Mouse (Mus musculus): ENCODE measurements around the gene Adgrl3.

Gene Adgrl3

GRCm38 (mm10) chr5:81671025-81671424 is 651.1 kb downstream of the Adgrl3 start:
- DNase-seq (ENCODE audit: low spot score): no peak

- no peak for DNase-seq (ENCODE audit: low spot score)
Measured at GRCm38 (mm10) chr5:81674275-81674974, 654.5 kb downstream of the Adgrl3 start.

- DNase-seq (ENCODE audit: low spot score): no peak
Measured at GRCm38 (mm10) chr5:81674975-81675371, 655.0 kb downstream of the Adgrl3 start.

- no peak for DNase-seq (ENCODE audit: low spot score)
Measured at GRCm38 (mm10) chr5:81676896-81677295, 657.0 kb downstream of the Adgrl3 start.

GRCm38 (mm10) chr5:81686206-81686605 is 666.3 kb downstream of the Adgrl3 start:
- no peak for DNase-seq (ENCODE audit: low spot score)

GRCm38 (mm10) chr5:81686845-81687244 is 666.9 kb downstream of the Adgrl3 start:
- no peak for DNase-seq (ENCODE audit: low spot score)

- DNase-seq (ENCODE audit: low spot score): no peak
Measured at GRCm38 (mm10) chr5:81729620-81730019, 709.7 kb downstream of the Adgrl3 start.

GRCm38 (mm10) chr5:81736008-81736407 is 716.1 kb downstream of the Adgrl3 start:
- no peak for DNase-seq (ENCODE audit: low spot score)

- DNase-seq (ENCODE audit: low spot score): no peak
Measured at GRCm38 (mm10) chr5:81738286-81739032, 718.5 kb downstream of the Adgrl3 start.

- no peak for DNase-seq (ENCODE audit: low spot score)
Measured at GRCm38 (mm10) chr5:81752426-81752825, 732.5 kb downstream of the Adgrl3 start.

GRCm38 (mm10) chr5:81755711-81756110 is 735.8 kb downstream of the Adgrl3 start:
- no peak for DNase-seq (ENCODE audit: low spot score)

- no peak for DNase-seq (ENCODE audit: low spot score)
Measured at GRCm38 (mm10) chr5:81757093-81757725, 737.3 kb downstream of the Adgrl3 start.

- no peak for DNase-seq (ENCODE audit: low spot score)
Measured at GRCm38 (mm10) chr5:81776234-81776633, 756.3 kb downstream of the Adgrl3 start.

- no peak for DNase-seq (ENCODE audit: low spot score)
Measured at GRCm38 (mm10) chr5:81776746-81777145, 756.8 kb downstream of the Adgrl3 start.

- DNase-seq (ENCODE audit: low spot score): no peak
Measured at GRCm38 (mm10) chr5:81784770-81785169, 764.8 kb downstream of the Adgrl3 start.

GRCm38 (mm10) chr5:81790710-81791109 is 770.8 kb downstream of the Adgrl3 start:
- no peak for DNase-seq (ENCODE audit: low spot score)

- DNase-seq (ENCODE audit: low spot score): no peak
Measured at GRCm38 (mm10) chr5:81794125-81794524, 774.2 kb downstream of the Adgrl3 start.

- no peak for DNase-seq (ENCODE audit: low spot score)
Measured at GRCm38 (mm10) chr5:81794601-81795000, 774.7 kb downstream of the Adgrl3 start.

GRCm38 (mm10) chr5:81796128-81796527 is 776.2 kb downstream of the Adgrl3 start:
- DNase-seq (ENCODE audit: low spot score): no peak

GRCm38 (mm10) chr5:81810966-81811365 is 791.0 kb downstream of the Adgrl3 start:
- no peak for DNase-seq (ENCODE audit: low spot score)

- DNase-seq (ENCODE audit: low spot score): no peak
Measured at GRCm38 (mm10) chr5:81832076-81832475, 812.1 kb downstream of the Adgrl3 start.

- DNase-seq (ENCODE audit: low spot score): no peak
Measured at GRCm38 (mm10) chr5:81832679-81833078, 812.7 kb downstream of the Adgrl3 start.

GRCm38 (mm10) chr5:81837860-81838259 is 817.9 kb downstream of the Adgrl3 start:
- no peak for DNase-seq (ENCODE audit: low spot score)

Measured in MN1 (cell line).